Mouse (Mus musculus): ENCODE measurements around the gene Tm9sf1.

GRCm38 (mm10) chr14:55592226-55592625, 51.4 kb downstream of the Tm9sf1 start:
- TF ChIP-seq POLR2A (IDR thresholded peaks at IDR 0.05; ENCODE audit: low read depth, low read length) (no peak), CTCF (IDR thresholded peaks at IDR 0.05; ENCODE audit: borderline replicate concordance, insufficient read depth, low read length) (no peak)

All from embryonic fibroblast, embryonic 13.5 days (primary cell).